Mouse (Mus musculus) cerebellum, adult 2 months (tissue): Measurements from ENCODE around the gene Tmem179b.

Experiments used
- CTCF ChIP-seq: fragments of 200-500 bp; IDR thresholded peaks from 2 replicates; pipeline ENCODE4 v1.5.1; 2011; ENCODE audit warnings: low read depth, mild to moderate bottlenecking, control low read depth, low read length, moderate library complexity, borderline replicate concordance; ENCODE audit not compliant: insufficient read depth
- POLR2A ChIP-seq: fragments of 200-500 bp; IDR thresholded peaks from 2 replicates; pipeline ENCODE4 v1.6.1; 2011; ENCODE audit warnings: low read length, control low read depth, borderline replicate concordance; ENCODE audit not compliant: insufficient read depth

DNA sequence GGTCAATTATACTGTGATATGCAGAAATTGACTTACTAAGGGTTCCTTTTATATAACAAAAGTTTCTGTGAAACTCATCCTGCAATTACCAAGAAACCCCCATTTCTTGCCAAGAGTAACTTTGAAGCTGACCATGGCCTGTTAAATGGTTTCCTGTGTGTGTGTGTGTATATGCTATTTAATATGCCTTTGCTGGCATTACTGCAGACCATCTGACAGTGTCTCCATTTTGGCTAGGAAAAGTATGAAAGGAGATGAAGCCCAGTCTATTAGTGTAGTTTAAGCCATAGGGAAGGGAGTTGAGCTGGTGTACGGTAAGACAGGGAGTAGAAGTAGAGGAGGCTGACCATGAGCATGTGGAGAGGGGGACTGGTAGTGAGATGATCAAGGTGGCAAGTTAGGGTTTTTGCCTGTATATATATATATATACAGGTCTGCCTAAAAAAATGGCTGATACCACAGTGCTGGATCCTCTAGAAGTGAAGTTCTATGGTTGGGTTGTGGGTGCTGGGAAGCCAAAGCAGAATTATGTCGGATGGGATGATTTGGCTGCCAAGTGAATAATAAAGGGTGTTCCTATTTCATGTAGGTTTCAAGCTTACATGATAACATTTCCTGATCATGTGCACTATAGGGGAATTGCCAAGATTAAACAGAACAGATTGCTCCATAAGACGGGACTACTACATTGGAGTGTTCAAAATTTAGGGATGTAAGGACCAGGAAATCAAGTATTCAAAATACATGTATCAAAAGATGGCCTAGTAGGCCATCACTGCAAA, 47.5 kb downstream of the Tmem179b start:
- TF ChIP-seq CTCF: no peak
- TF ChIP-seq POLR2A: no peak
